Mouse (Mus musculus) CH12.LX (cell line): ENCODE data around the gene Hdac11.

Experiments
- CTCF ChIP-seq, 2 experiments: IDR thresholded peaks in 1 of 2; conservative IDR thresholded peaks in 1 of 2; 2 replicates each; pipeline ENCODE4 v1.5.1; 2011 to 2012; ENCODE audit warnings: low read depth in 2 of 2, low read length in 2 of 2, improper control_type of control experiment in 1 of 2, inconsistent platforms in 1 of 2, mild to moderate bottlenecking in 1 of 2, moderate library complexity in 1 of 2
- E2F4 ChIP-seq: IDR thresholded peaks from 2 replicates; pipeline ENCODE4 v1.6.1; 2011; ENCODE audit warnings: low read depth, low read length, improper control_type of control experiment; ENCODE audit not compliant: insufficient replicate concordance
- EP300 ChIP-seq: IDR thresholded peaks from 2 replicates; pipeline ENCODE4 v1.6.1; 2011; ENCODE audit warnings: low read length, improper control_type of control experiment
- IRF4 ChIP-seq: IDR thresholded peaks from 2 replicates; pipeline ENCODE4 v1.6.1; 2014; ENCODE audit warnings: low read depth, mild to moderate bottlenecking, inconsistent platforms, low read length, improper control_type of control experiment
- MAFK ChIP-seq: IDR thresholded peaks from 2 replicates; pipeline ENCODE4 v1.6.1; 2011; ENCODE audit warnings: low read length, improper control_type of control experiment; ENCODE audit not compliant: insufficient replicate concordance
- MAZ ChIP-seq: IDR thresholded peaks from 2 replicates; pipeline ENCODE4 v1.6.1; 2012; ENCODE audit warnings: low read depth, mild to moderate bottlenecking, inconsistent platforms, low read length, improper control_type of control experiment, moderate library complexity
- MYC ChIP-seq: IDR thresholded peaks from 2 replicates; pipeline ENCODE4 v1.6.1; 2011; ENCODE audit warnings: low read depth, mild to moderate bottlenecking, improper control_type of control experiment, low read length
- PAX5 ChIP-seq: IDR thresholded peaks from 2 replicates; pipeline ENCODE4 v1.6.1; 2012; ENCODE audit warnings: low read length, inconsistent platforms, mixed read lengths
- POLR2A ChIP-seq: IDR thresholded peaks from 2 replicates; pipeline ENCODE4 v1.6.1; 2011; ENCODE audit warnings: low read depth, mild to moderate bottlenecking, improper control_type of control experiment, low read length
- POLR2AphosphoS2 ChIP-seq: IDR thresholded peaks from 2 replicates; pipeline ENCODE4 v1.6.1; 2011; ENCODE audit warnings: low read depth, low read length, improper control_type of control experiment
- RAD21 ChIP-seq: IDR thresholded peaks from 2 replicates; pipeline ENCODE4 v1.6.1; 2011; ENCODE audit warnings: low read depth, mild to moderate bottlenecking, low read length, improper control_type of control experiment, moderate library complexity
- TCF12 ChIP-seq: IDR thresholded peaks from 2 replicates; pipeline ENCODE4 v1.6.1; 2014; ENCODE audit warnings: low read depth, mild to moderate bottlenecking, inconsistent platforms, low read length, improper control_type of control experiment
- USF1 ChIP-seq: IDR thresholded peaks from 2 replicates; pipeline ENCODE4 v1.6.1; 2014; ENCODE audit warnings: low read depth, mild to moderate bottlenecking, inconsistent platforms, low read length, improper control_type of control experiment

DNA sequence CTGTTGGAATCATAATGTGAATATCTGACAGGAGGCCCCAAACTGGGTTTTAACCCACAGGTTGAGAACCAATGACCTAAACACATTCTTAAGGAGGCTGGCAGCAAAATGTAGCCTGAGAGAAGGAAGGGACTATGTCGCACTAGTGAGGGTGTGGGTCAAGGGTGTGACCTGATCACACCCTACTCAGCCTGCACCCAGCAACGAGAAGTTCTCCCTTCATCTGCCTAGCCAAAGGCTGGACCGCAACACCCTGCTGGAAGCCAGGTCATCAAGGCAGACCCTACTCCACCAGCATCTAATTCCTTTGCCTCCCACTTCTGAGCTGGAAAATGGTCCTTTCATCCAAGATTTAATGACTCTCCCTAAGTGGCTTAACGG is 40.6 kb upstream of the Hdac11 start:
- no peak; the same call in 1 of the 2 replicates for TF ChIP-seq POLR2A
- TF ChIP-seq EP300: no peak
- TF ChIP-seq CTCF (conservative IDR thresholded peaks at IDR 0.05 in 1 of 2, IDR thresholded peaks at IDR 0.05 in 1 of 2; ENCODE audit: low read depth in 2 of 2, low read length in 2 of 2): no peak
- TF ChIP-seq USF1: no peak
- TF ChIP-seq TCF12: 0 out of 2 replicates have a peak, but pooled peaks have one; percentile 1
- no peak for TF ChIP-seq PAX5
- no peak for TF ChIP-seq IRF4
- no peak for TF ChIP-seq MAFK
- TF ChIP-seq POLR2AphosphoS2: no peak
- no peak for TF ChIP-seq MAZ
- TF ChIP-seq RAD21: no peak
- no peak for TF ChIP-seq E2F4
- TF ChIP-seq MYC: no peak
